Mouse (Mus musculus) left cerebral cortex, postnatal 4 days (tissue): ENCODE results near the gene Hdac7. TPM values are rescaled to one million over a fixed set of nuclear protein-coding genes. Genes with fewer than 3 reads are reported as not detected.
A peak's percentile ranks its signal among the peaks of the same experiment; 100 is the strongest.

Experiments
- DNase-seq: peaks from one replicate; pipeline ENCODE4 v3.0.0-alpha.2; 2022
- intact Hi-C: fragments of 180-260 bp; cut with DNase I; formaldehyde crosslinking; loops from one replicate; pipeline ENCODE4 v1.15.1; 2025
- total RNA-seq, 2 experiments: library from RNA; stranded (reverse); gene quantifications; 2 replicates each; pipeline ENCODE4 v1.2.3; 2021

Gene Hdac7
- total RNA-seq, 2 experiments from 2014 or later = 41.0 to 41.3 TPM

DNA sequence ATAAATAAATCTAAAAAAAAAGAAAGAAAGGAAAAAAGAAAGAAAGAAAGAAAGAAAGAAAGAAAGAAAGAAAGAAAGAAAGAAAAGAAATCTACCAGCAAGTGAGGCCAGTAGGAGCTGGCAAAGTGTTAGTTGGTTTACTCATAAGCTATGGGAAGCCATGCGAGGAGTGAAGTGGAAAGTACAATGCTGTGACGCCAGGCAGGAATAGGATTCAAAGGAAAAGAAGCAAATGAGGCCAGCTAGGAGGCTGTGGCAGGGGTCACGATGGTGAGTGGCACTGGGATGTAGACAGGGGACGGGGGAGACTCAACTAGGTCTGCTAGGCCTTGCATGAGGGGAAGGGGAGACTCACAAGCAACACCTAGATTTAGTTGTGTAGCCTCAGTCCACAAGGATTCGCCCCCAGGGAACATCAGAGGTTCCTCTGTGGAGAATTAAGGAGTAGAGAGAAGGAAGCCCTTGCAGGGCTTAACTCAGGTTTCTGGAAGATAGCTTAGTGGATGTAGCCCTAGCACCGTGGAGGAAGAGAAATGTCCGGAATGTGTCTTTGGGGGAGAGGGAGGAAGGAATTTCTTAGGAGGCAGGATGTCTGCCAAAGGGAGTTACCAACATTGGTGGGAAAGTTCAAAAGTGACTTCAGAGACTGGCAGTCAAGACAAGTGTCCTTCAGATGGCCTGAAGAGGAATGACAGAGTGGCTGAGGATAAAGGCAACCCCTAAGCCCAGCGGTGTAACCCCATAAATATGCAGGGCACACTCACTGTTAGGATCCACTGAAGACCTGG, 65.8 kb downstream of the Hdac7 start, which contains the start of gene Slc48a1:
Gene Slc48a1 (plus strand): TSS at position 210 of the 788 bp plus-strand sequence.
- DNase-seq = no peak
- intact Hi-C loops = loop anchor here (2.0 kb wide), 1 partner anchor 62 kb away; no protein-coding TSS in a partner anchor

DNA sequence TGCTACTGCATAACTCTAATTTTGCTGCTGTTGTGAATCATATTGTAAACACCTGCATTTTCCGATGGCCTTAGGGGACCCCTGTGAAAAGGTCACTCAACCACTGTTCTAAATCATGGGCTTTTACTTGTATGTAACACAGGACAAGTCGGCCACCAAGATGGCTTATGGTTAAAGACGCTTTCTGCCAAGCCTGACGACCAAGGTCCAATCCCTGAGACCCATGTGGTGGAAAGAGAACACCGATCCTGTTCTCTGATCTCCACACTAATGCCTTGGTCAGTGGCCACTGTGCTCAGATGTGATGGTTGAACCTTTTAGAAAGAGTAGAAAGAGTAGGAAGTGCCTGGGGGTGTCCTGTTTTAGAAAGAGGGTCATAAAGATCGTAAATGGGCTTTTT, 67.4 kb downstream of the Hdac7 start:
- no peak for DNase-seq
- intact Hi-C loops = no loop called here

DNA sequence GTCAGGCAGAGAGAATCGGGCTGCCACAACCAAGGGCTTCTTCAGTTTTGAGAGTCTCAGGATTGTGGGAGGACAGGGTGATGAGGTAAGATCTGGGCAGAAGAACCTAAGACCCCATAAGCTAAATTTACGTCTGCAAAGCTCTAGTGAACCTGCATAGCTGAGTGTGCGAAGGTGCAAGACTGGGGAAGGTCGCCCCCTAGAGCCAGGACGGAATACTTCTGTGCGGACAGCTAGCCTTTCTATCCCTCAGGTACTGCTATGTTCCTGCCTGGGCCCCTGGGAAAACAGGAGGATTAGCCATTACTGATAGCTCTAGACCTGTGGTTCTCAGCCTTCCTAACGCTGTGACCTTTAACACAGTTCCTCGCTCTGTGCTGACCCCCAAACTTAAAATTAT, 67.8 kb downstream of the Hdac7 start:
- peak; percentile 79 for DNase-seq
- intact Hi-C loops = no loop called here

DNA sequence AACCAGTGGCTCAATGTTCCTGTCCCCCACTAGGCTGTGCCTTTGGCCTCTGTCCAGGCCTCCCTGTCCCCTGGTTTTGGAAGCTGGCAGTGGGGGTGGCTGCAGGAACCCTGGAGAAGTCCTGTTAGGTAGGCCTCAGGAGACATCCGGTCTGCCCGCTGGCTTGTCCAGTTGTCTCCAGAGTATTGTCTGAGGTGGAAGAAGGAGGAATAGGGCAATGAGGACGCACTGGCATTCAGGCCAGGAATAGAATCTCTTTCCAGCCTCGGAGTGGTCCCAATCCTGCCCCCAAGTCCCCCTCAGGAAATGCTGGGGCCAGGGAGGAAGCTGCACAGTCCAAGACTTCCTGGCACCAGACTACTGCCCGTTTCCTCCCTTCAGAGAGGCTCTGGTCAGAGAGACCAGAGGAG, 70.3 kb downstream of the Hdac7 start:
- no peak for DNase-seq
- intact Hi-C loops = no loop called here

DNA sequence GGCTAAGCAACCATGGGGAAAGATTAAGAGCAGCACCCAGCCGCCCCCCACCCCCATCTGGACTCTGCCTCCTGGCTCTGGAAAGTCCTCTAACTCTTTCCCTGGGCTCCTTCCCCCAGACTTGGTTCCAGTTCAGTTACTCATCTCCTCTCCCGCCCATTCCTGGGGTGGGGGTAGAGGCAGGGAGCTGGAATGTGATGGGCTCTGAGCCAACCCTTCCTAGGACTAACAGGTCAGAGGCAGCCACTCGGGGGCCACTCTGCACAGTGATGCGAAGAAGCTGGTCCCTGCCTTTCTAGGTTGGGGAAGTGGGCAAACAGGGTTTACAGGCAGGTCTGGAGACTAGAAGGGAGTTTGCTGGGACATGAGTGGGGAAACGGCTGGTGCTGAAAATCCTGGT, 71.2 kb downstream of the Hdac7 start:
- intact Hi-C loops = no loop called here
- DNase-seq = no peak

DNA sequence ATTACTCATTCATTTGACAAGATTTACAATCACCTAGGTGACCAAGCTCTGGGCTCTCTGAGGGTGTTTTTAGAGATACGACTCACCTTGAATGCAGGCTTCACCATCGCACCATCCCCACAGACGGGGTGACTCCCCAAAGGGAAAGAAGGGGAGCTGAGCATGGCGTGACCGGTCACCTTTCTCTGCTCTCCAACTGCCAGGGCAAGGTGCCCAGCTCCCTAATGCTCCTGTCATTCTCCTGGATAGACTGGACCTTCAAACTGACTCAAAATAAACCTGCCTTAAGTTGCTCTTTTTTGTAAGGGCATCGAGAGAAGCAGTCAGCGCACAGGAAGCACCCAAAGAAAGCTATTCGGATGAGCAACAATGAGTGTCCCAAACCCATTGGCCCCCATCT, 74.0 kb downstream of the Hdac7 start:
- intact Hi-C loops = no loop called here
- DNase-seq = no peak

DNA sequence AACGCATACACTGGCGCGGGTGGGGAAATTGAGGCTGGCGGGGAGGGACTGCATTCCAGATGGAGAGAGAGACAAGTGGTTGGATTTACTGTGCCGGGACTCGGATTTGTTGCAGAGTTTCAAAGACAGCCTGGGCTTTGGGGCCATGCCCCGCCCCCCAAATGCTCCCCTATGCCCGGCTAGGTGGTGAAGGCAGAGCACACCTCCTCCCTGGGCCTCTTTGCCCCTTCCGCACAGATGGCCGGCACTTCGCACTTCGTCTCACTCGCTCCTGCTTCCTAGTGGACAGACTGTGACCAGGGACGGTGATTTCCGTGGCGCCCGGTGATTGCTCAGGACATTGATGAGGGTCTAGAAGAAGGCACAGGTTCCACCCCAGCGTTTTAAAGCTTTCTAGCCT, 76.1 kb downstream of the Hdac7 start:
- DNase-seq = peak; percentile 56
- intact Hi-C loops = no loop called here

DNA sequence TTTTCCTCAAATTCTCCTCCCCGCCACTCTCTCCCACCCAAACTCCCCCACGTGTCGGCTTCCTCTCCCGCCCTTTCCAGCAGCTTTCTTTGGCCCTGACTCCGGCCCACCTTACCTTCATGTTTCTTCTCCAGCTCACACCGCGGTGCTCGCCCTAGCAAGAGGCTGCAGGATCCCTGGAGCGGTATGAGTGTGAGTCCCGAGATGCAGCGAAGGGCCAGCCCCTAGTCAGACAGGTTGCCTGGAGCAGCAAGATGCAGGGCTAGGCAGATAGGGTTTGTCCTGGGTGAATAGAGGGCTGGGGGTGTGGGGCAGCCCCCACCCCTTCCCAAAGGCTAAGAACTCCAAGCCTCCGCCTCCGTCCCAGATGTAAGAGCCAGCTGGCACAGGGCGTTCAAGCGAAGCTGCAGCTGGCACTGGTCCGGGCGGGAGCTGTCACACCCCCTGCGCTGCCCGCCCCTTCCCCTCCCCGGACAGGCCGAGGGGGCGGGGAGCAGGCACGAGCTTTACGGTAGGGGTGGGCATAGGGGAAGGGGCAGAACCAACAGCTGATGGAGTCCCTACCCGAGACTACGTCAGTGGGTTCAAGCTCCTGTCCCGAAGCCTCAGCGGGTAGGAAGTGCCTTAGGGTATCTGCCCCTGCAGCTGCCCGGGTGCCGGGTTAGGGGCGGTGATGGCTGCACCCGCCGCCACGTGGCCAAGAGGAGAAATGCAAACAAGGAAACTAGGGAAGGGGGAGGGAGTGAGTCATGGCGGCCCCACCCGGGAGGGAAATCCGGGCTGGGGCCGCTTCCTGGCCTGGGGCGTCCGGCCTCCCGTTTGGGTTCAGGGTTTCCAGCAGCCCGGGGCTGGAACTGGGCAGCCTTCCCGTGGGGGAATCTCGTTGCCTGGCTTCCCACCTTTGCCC, 76.8 kb downstream of the Hdac7 start, which contains the start of gene Rapgef3:
Gene Rapgef3 (minus strand): TSS at position 693 of the 907 bp plus-strand sequence.
- intact Hi-C loops = no loop called here
- DNase-seq = peak; percentile 81

DNA sequence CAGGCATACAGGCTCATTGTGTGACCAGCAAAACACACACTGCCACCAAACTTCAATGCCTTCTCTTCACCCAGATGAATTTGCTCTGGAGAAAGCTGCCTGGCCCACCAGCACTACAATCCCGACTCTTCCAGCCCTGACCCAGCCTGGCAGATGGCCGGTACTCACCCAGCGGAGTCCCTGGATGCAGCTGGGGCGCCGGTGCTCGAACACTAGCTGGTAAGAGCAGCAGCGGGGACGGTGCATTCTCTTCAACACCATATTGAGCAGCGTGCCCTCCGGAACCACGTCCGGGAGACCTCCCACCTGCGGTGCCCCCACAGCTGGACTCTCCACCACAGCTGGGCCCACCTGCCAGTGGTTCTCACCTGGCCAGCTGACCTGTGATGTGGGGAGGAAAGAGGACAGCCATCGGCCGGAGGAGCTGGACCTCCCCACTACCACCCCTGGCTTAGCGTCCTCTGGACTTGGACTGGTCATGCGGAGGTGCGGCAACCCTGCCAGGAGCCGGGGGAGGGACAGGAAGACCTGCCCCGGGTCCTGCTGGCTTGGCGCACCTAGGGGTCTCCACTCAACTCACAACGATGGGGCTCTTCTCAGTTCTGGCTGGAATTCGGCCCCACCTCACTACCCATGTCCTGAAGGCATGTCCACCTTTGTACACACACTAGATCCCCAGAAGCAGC, 77.6 kb downstream of the Hdac7 start:
- intact Hi-C loops = no loop called here
- peak; percentile 53 for DNase-seq

DNA sequence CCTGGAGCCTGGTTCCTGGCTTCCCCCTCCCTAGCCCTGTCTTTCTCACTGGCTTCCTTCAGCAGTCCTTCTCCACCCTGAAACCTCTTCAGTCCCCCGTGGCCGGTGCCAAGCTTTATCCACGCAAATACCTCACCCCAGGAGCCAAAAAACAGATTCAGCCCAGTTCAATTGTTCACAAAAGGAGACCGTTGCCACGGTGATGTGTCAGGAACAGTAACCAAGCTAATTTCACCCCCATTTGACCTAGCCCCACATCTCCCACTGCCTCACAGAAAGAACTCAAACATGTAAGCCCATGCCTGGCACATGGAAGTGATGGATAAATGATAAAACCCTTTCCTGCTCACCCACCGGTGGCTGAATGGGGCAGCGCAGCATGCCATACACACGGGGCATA, 78.1 kb downstream of the Hdac7 start:
- DNase-seq = peak; percentile 37
- intact Hi-C loops = no loop called here

DNA sequence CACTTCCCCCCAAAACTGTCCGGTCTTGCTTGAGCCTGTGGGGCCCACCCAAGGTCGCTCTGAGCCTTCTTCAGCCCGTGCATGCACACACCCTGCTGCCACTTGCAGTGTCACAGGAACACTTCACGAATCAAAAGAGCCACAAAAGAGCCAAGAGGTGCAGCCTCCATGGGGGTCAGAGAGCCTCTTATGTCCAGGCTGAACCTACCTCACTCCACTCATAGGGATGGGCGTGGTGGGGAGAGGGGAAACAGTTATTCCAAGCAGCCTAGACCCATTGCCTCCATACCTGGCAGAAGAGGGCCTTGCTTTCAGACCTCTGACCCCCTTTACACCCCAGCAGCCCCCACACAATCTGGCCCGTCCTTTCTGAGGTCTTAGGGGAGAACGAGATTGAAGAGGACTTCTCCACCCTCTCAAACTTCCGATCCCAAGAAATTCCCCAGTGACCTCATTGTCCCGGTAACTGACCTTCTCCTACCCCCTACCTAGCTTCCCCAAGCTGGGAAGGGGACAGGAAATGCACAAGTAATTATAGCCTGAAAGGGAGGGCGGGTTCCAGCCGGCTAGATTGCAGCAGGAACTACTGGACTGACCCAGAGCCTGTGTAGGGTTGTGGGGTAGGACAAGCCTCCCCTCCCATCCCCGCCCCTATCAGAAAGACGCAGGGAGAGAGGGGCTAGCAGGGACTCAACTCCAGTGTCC, 79.1 kb downstream of the Hdac7 start:
- no peak for DNase-seq
- intact Hi-C loops = no loop called here

DNA sequence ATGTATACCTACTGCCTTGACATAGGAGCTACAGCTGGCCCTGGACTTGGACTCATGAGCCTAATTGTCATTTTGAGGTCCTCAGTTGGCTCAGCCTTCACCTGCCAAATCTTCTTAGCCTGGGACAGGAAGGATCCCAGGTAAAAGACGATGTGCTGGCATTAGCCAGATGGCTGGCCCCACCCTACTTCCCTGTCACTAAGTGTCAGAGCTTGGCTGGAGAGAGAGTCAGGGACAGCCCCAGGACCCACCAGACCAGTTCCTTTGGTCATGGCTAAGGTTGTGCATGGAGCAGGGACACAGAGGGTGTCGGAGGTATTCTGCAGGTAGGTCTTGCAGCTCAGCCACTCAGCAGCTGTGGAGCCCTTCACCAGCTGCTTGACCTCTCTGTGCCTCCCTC, 79.8 kb downstream of the Hdac7 start:
- no peak for DNase-seq
- intact Hi-C loops = no loop called here

DNA sequence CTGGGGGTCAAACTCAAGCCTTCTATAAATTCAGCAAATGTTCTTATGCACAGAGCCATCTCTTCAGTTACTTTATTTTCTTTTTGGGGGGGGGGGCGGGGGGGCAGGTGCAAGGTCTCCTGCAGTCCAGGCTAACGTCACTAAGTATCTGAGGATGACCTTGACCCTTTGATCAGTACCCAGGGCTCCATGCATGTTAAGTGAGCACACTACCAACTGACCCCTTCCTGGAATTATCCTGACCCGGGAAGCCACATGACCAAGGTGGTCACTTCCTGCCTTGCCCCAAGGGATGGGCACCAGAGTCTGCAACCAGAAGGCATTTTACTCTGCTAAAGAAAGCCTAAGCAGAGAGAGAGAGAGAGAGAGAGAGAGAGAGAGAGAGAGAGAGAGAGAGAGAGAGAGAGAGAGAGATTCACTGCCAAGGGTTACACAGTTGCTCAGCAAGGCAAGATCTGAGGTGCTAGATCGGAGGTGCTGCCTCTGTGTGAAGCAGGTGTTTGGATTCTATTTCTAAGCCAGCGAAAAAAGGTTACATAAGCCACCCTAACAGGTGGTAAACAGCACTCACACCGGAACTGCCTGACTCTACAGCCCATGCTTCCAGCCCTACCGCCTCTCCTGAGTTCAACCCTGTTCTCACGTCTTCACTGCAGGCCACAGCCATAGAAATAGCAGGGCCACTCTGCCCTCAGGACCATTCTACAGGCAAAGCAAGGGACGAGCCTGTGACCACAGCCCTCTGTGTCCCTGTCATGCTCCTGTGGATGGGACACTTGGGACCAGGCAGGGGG, 80.8 kb downstream of the Hdac7 start:
- intact Hi-C loops = no loop called here
- DNase-seq = no peak

DNA sequence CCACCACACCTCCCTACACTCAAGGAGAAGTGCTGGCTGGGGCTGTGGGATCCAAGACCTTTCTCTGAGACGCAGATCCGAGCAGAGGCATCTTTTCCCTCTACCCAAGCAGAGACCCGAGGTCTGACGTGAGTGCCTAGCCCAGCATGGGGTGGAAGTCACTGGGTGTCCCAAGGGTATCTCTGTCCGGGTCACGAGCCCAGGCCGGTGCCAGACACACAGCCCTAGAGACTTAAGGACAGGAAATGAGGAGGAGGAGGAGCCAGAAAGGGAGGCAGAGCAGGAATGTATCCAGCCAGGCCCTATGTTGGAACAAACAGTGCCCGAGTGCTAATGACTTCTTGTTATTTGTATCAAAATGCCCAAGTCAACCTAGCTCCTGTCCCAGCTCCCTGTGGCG, 81.6 kb downstream of the Hdac7 start:
- intact Hi-C loops = no loop called here
- no peak for DNase-seq

DNA sequence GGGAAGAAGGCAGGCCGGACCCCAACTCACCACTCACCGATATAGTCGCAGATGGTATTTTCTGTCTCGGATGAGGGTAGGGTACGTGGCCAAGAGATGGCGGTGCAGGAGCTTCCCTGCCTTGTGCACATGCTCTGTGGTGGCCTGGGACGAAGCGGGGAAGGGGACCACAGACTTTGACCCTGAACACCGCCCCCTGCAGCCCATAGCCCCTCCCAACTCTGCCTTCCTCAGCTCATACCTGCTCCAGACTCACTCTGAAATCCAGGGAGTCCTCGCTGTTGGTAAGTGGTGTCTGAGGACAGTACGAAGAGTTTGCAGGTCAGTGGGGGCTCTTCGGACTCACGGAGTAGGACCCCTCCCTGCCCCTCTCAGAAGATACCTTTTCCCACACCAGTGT, 82.9 kb downstream of the Hdac7 start:
- intact Hi-C loops = no loop called here
- no peak for DNase-seq

DNA sequence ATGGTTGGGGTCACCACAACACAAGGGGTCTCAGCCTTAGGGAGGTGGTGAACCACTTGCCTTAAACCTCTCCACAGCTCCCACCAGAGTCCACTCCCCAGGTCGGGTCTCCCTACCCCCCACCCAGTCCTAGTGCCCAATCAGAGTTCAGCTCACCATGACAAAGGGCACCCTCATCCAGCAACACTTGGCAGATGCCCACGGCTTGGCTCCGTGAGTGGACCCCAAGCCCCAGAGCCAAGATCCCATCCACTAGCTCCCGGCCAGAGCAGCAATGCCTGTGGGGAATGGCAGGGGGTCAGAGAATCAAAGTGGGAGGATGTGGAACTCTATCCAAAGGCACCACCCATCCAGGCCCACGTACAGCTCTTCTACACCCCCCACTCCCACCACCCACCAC, 83.3 kb downstream of the Hdac7 start:
- no peak for DNase-seq
- intact Hi-C loops = no loop called here

DNA sequence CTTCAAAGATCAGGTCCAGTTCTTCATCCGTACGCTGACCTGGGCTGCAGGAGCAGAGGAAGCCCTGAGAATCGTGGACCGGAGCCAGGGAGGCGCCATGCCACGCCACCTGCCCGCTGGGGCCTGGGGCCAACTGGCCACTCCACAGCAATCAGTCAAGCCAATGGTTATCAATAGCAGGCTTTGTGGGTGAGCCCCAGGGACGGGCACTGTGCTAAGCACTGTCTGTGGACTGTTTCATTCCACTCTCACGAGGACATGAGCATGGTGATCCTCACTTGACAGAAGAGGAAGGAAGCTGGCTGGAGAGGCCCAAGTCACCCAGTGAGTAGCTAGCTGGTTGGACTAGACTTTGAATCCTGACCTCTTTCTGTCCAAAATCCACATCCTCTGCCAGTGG, 84.3 kb downstream of the Hdac7 start:
- peak; percentile 72 for DNase-seq
- intact Hi-C loops = no loop called here

DNA sequence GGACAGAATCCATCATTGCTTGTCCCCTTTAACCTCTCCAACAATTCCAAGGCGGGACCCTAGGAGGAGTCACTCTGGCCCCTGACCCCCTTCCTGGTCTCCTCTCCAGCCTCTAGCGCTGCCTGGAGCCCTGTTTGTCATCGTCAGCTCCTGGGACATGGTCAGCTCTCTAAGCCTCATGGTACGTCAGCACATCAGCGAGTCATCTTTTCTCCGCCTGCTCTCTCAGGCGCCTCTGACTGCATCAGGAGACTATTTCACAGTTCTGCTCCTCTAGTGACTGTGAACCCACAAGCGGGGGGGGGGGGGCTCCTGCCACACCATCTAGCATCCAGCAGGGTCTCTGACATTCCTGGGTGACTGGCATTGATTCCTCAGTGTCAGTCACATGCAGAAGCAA, 88.9 kb downstream of the Hdac7 start:
- no peak for DNase-seq
- intact Hi-C loops = no loop called here

DNA sequence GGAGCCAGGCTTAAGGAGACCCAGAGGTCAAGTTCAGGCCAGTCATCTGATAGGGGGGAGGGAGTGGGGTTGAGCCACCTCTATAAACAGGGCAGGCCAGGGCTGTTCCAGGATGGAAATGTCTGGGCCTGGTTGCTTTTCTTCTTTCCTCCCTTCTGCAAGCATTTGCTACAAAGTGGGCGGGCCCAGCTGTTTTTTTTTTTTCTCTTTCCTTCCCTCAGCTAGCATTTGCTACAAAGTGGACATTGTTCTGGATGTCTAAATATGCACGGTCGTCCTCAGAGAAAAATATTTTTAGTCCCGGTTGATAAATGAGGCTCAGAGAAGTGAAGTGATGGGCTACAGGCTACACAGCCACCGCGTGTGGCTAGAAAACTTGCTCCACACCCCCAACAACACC, 89.8 kb downstream of the Hdac7 start:
- intact Hi-C loops = no loop called here
- DNase-seq = no peak

DNA sequence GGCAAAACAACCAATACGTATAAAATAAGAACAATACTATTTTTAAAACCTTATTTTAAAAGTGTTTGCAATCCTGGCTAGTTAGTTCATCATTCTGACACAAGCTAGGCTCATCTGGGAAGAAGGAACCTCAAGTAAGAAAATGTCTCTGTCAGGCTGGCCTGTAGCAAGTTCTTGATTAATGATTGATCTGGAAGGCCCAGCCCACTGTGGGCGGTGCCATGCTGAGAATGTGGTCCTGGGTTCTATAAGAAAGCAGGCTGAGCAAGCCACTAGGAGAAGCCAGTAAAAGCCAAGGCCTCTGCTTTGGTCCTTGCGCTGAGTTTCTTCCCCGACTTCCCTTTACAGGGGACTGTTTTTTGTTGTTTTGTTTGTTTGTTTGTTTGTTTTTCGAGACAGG, 91.8 kb downstream of the Hdac7 start:
- intact Hi-C loops = no loop called here
- DNase-seq = no peak
